Mouse (Mus musculus) embryonic facial prominence, embryonic 10.5 days (tissue): ENCODE measurements around the gene Taldo1. TPM values are rescaled to one million over a fixed set of nuclear protein-coding genes. Genes with fewer than 3 reads are reported as not detected.

Experiments used
- DNase-seq: peaks from one replicate; pipeline ENCODE4 v3.0.0-alpha.2; 2017; ENCODE audit warnings: low spot score
- H3K27ac ChIP-seq: fragments of 300-500 bp; sonication (generic); replicated peaks from 2 replicates; pipeline ENCODE4 v1.5.1; 2016; ENCODE audit warnings: mild to moderate bottlenecking
- H3K27me3 ChIP-seq: fragments of 300-500 bp; sonication (generic); replicated peaks from 2 replicates; pipeline ENCODE4 v1.6.1; 2016; ENCODE audit warnings: low read depth, mild to moderate bottlenecking; ENCODE audit not compliant: poor library complexity, severe bottlenecking
- H3K36me3 ChIP-seq: fragments of 300-500 bp; sonication (generic); replicated peaks from 2 replicates; pipeline ENCODE4 v1.6.1; 2016; ENCODE audit warnings: mild to moderate bottlenecking, moderate library complexity
- H3K4me1 ChIP-seq: fragments of 300-500 bp; sonication (generic); 2 replicates; pipeline ENCODE4 v1.6.1; 2016
- H3K4me3 ChIP-seq: fragments of 300-500 bp; sonication (generic); 2 replicates; pipeline ENCODE4 v1.5.1; 2016; ENCODE audit warnings: mild to moderate bottlenecking, moderate library complexity
- H3K9me3 ChIP-seq: fragments of 300-500 bp; sonication (generic); 2 replicates; pipeline ENCODE4 v1.6.1; 2016; ENCODE audit warnings: mild to moderate bottlenecking
- WGBS: fragments of 180-500 bp; shearing (Covaris S2); methylation state at CpG from one replicate; pipeline ENCODE4 v1.1.7; 2016; 5-methylcytosine and 5-hydroxymethylcytosine counted together
- polyA plus RNA-seq: library from polyadenylated mRNA; unstranded; fragments of >200 nt; fragmentation: Nextera tagmentation; extraction: Ambion mirVana; gene quantifications from 2 replicates; pipeline ENCODE4 v1.2.1, GENCODE M21; 2016

Gene Taldo1
- 297 and 299 TPM in 2 replicates for polyA plus RNA-seq

- under 1% methylated on average over 57 of the region's 57 CpGs for WGBS
- peak within 1 kb of the TSS; percentile 83 for H3K27ac ChIP-seq
- H3K36me3 ChIP-seq: peaks cover 16% of the 10 kb centered on the region
- no peaks in the 10 kb centered on the region for H3K9me3 ChIP-seq
- 0 out of 2 replicates have a peak, but pooled peaks cover 3% of the 10 kb centered on the region for H3K27me3 ChIP-seq
- peak within 1 kb of the TSS; percentile 73 for H3K4me3 ChIP-seq
- peak; percentile 96 for DNase-seq
- peaks cover 19% of the 10 kb centered on the region for H3K4me1 ChIP-seq
Observed at GRCm38 (mm10) chr7:141391625-141392551, at the start of gene Taldo1. TSS of gene Taldo1 (plus strand) at chr7:141392199.

GRCm38 (mm10) chr7:141343230-141343629 lies 48.8 kb upstream of the Taldo1 start:
- peaks cover 29% of the 10 kb centered on the region for H3K4me1 ChIP-seq
- 52% methylated on average over 2 of the region's 2 CpGs for WGBS

GRCm38 (mm10) chr7:141343696-141344095 lies 48.3 kb upstream of the Taldo1 start:
- no peaks in the 10 kb centered on the region for H3K36me3 ChIP-seq
- WGBS: 72% methylated on average over 7 of the region's 7 CpGs
- H3K27me3 ChIP-seq: peaks cover 31% of the 10 kb centered on the region
- no peaks in the 10 kb centered on the region for H3K9me3 ChIP-seq
- no peak for DNase-seq
- H3K27ac ChIP-seq: no peak overlapping the region
- H3K4me3 ChIP-seq: no peak overlapping the region
- H3K4me1 ChIP-seq: peaks cover 25% of the 10 kb centered on the region

More at GRCm38 (mm10) chr7:141343230-141343629, 48.8 kb upstream of the Taldo1 start:
- Histone ChIP-seq H3K9me3 (no peaks in the 10 kb centered on the region), H3K27me3 (peaks cover 36% of the 10 kb centered on the region), H3K36me3 (no peaks in the 10 kb centered on the region), H3K27ac (no peak overlapping the region), H3K4me3 (no peak overlapping the region)
- no peak for DNase-seq

GRCm38 (mm10) chr7:141344787-141345186 lies 47.2 kb upstream of the Taldo1 start:
- Histone ChIP-seq H3K4me1 (peaks cover 14% of the 10 kb centered on the region), H3K36me3 (no peaks in the 10 kb centered on the region), H3K4me3 (no peak overlapping the region), H3K27me3 (peaks cover 20% of the 10 kb centered on the region), H3K27ac (no peak overlapping the region), H3K9me3 (no peaks in the 10 kb centered on the region)
- WGBS: 90% methylated on average over 5 of the region's 5 CpGs
- DNase-seq: no peak

DNA sequence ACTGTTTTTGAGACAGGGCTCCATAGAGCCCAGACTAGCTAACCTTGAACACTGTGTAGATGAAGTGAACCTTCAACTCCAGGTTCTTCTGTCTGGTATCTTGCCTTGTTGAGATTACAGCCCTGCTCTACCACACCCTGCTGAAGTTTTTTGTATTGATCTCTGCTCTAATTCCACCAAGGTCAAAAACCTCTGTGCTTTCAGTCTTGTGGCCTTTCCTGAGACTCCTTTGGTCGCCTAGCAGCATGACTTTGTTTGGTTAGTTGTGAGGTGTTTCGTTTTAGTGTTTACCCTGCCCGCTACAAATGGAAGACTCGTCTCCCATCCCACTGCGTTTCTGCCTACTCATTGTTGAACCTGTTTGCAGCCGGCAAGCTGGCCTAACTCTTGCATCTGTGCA lies 40.9 kb upstream of the Taldo1 start:
- Histone ChIP-seq H3K9me3 (no peaks in the 10 kb centered on the region), H3K4me3 (no peak overlapping the region), H3K4me1 (peaks cover 6% of the 10 kb centered on the region; the same call in 1 of the 2 replicates), H3K27me3 (no peaks in the 10 kb centered on the region; the same call in 1 of the 2 replicates), H3K27ac (no peak overlapping the region), H3K36me3 (no peaks in the 10 kb centered on the region)
- 84% methylated on average over 6 of the region's 6 CpGs for WGBS
- DNase-seq: no peak

DNA sequence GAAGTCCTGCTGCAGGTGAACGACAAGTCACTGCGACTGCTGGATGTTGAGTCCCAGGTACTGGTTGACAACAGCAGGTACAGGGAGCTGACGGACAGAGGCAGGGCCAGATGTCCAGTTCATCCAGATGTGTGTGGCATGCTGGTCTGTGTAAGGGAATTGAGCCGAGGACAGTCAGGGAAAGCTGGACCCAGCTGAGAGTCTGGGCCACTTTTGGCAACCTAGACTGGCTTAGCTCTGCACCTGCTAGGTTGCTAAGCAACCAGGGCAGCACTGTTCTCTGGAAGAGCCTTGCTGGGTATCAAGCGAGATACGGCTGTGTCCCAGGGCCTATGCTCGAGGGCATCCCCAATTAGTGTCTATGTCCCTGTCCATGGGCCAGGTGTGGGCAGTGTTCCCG lies 36.9 kb upstream of the Taldo1 start:
- WGBS: 83% methylated on average over 8 of the region's 8 CpGs
- Histone ChIP-seq H3K36me3 (no peaks in the 10 kb centered on the region), H3K27me3 (peaks cover 20% of the 10 kb centered on the region), H3K4me1 (peaks cover 10% of the 10 kb centered on the region; the same call in 1 of the 2 replicates), H3K9me3 (no peaks in the 10 kb centered on the region), H3K4me3 (no peak overlapping the region), H3K27ac (no peak overlapping the region)
- DNase-seq: no peak

GRCm38 (mm10) chr7:141355626-141356326 lies 36.2 kb upstream of the Taldo1 start:
- no peak for DNase-seq
- 59% methylated on average over 12 of the region's 12 CpGs for WGBS
- Histone ChIP-seq H3K4me1 (peaks cover 12% of the 10 kb centered on the region; the same call in 1 of the 2 replicates), H3K27me3 (peaks cover 27% of the 10 kb centered on the region), H3K27ac (no peak overlapping the region), H3K9me3 (no peaks in the 10 kb centered on the region), H3K36me3 (no peaks in the 10 kb centered on the region), H3K4me3 (no peak overlapping the region)

DNA sequence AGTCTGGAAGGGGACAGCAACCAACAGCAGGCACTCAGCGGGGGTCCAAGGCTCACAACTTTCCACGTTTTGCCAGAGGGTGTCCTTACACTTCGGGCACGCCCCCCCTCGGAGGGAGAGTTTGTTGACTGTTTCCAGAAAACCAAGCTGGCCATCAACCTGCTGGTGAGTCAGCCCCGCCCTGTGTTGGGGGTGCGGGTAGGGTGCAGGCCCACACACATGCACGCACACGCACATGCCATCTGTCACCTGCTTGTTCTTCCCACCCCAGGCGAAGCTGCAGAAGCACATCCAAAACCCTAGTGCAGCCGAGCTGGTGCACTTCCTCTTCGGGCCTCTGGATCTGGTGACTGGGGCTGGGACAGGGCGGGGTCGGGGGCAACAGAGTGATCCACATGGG lies 35.0 kb upstream of the Taldo1 start:
- 78% methylated on average over 14 of the region's 14 CpGs for WGBS
- no peak for DNase-seq
- no peaks in the 10 kb centered on the region for H3K9me3 ChIP-seq

GRCm38 (mm10) chr7:141361510-141361909 lies 30.5 kb upstream of the Taldo1 start:
- Histone ChIP-seq H3K9me3 (no peaks in the 10 kb centered on the region), H3K4me1 (peaks cover 9% of the 10 kb centered on the region; the same call in 1 of the 2 replicates), H3K4me3 (no peak overlapping the region), H3K27ac (no peak overlapping the region), H3K36me3 (no peaks in the 10 kb centered on the region), H3K27me3 (peaks cover 59% of the 10 kb centered on the region)
- no peak for DNase-seq
- WGBS: 12% methylated on average over 24 of the region's 24 CpGs

More for the DNA sequence above, 35.0 kb upstream of the Taldo1 start:
- no peak overlapping the region for H3K27ac ChIP-seq
- H3K4me1 ChIP-seq: peaks cover 19% of the 10 kb centered on the region; the same call in 1 of the 2 replicates
- no peak overlapping the region for H3K4me3 ChIP-seq
- no peaks in the 10 kb centered on the region for H3K36me3 ChIP-seq
- peaks cover 39% of the 10 kb centered on the region for H3K27me3 ChIP-seq

GRCm38 (mm10) chr7:141363106-141363751 lies 28.8 kb upstream of the Taldo1 start:
- H3K27me3 ChIP-seq: peaks cover 46% of the 10 kb centered on the region
- no peaks in the 10 kb centered on the region for H3K36me3 ChIP-seq
- peak; percentile 65 for DNase-seq
- H3K9me3 ChIP-seq: no peaks in the 10 kb centered on the region
- no peak overlapping the region for H3K4me3 ChIP-seq
- WGBS: 57% methylated on average over 4 of the region's 4 CpGs
- no peak overlapping the region for H3K27ac ChIP-seq
- peaks cover 9% of the 10 kb centered on the region; the same call in 1 of the 2 replicates for H3K4me1 ChIP-seq

DNA sequence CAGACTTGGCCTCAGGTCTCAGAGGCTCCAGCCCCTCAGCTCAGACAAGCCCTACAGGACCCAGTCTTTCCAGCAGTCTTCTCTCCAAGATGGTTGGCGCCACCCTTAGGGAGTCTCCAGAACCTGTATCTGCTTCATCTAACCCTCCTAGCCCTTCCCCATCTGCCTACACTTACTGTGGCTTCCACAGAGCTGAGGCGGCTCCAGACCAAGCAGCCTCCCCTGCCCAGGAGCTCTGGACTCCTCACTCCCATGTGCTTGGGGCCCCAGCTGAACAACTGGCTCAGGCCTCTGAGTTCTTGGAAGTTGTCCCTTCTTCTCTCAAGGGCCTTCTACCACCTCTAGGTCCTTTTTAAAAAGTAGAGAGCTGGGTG lies 28.3 kb upstream of the Taldo1 start:
- Histone ChIP-seq H3K9me3 (no peaks in the 10 kb centered on the region), H3K4me1 (peaks cover 9% of the 10 kb centered on the region; the same call in 1 of the 2 replicates), H3K36me3 (no peaks in the 10 kb centered on the region), H3K27me3 (peaks cover 46% of the 10 kb centered on the region), H3K27ac (no peak overlapping the region), H3K4me3 (no peak overlapping the region)
- WGBS: 75% methylated on average over 2 of the region's 2 CpGs
- DNase-seq: no peak
